Mouse (Mus musculus): ENCODE measurements at regions not wholly inside any gene's neighbourhood (a gene's known extent, or its start where the extent isn't known, plus 50 kb on each side); places are given as distances from the start of the nearest gene placed in this dataset.

- TF ChIP-seq CTCF (IDR thresholded peaks at IDR 0.05) (no peak), POLR2A (IDR thresholded peaks at IDR 0.05; ENCODE audit: insufficient read depth, low read depth, low read length) (no peak), EP300 (IDR thresholded peaks at IDR 0.05; ENCODE audit: insufficient read depth, low read depth, low read length) (no peak)
Observed at GRCm38 (mm10) chr13:38288572-38289440, 56.1 kb upstream of the Bmp6 start.

Data from heart, adult 2 months (tissue).